Mouse (Mus musculus) adipocyte (in vitro differentiated cells): ENCODE data around the gene Pitx1.

Source experiments
- DNase-seq: peaks from one replicate; pipeline ENCODE4 v3.0.0-alpha.2; 2016; ENCODE audit warnings: low spot score

Gene Pitx1

DNA sequence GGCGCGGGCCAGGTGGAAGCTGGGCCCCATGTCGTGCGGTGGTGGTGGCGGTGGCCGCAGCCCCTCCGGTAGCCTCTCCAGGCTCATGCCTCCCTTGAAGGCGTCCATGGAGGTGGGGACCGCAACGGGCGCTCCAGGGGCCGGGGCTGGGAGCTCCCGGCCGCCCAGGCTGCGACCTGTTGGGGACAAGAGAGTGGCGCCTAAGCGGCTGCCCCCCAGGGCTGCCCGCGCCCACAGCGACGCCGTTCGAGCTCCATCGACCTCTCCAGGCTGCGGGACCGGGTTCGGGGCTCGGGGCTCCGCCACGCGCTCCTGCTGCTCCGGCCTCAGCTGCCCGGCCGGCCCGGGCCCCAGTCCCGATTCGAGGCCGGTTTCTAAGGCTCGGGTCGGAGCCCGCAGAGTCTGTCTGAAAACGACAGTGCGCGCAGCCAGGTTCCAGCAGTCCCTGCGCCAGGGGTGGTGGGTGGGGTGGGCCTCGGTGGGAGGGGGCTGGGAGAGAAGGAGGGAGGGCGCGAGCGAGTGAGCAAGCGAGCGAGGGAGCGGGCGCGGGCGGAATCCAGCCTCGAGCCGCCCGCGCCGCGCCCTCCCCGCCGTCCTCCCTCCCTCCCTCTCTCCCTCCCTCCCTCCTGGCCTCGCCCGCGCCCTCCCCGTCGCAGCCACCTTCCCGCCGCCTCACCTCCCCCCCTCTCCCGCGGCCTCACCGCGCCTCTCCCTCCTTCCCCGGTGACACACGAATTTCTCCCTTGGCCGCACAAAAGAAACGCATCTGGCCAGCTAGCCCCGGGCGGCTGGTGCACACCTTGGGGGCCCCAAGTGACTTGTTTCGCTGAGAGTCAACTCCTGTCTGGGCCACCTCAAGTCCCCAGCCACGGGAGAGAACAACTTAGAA lies 4.9 kb downstream of the Pitx1 start:
- DNase-seq = no peak

DNA sequence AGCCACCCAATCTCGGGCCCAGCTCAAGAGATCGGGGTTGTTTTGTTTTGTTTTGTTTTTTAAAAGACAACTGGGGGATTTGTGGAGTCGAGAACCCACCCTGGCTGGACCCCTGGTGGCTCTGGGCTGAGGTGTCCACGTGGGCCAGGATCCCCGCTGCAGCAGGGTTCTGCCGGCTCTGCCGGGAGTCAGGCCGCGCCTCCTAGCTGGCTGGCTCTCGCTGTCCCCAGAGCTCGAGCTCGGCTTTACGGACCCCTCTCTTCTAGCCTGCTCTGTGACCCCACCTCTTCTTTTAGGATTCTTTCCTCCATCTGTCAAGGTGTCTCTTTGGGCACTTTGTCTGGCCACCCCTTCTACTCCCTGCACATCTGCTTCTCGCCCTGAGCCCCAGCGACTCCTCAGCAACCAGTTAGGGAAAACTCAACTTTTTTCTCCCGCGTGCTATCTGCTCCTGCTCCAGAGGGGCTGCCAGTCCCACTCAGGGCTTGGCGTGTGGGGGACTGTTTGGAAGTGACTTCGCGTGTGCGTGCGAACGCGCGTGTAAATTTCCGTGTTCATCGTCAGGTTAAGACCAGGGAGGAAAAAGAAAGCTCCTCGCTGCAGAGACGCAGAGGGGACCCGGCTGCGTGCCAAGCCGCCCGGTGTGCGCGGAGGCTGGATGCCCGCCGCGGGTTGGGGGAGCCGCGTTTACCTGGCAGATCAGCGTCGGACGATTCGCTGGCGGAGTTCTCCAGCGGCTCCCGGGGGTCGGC lies 5.7 kb downstream of the Pitx1 start:
- DNase-seq = no peak

DNA sequence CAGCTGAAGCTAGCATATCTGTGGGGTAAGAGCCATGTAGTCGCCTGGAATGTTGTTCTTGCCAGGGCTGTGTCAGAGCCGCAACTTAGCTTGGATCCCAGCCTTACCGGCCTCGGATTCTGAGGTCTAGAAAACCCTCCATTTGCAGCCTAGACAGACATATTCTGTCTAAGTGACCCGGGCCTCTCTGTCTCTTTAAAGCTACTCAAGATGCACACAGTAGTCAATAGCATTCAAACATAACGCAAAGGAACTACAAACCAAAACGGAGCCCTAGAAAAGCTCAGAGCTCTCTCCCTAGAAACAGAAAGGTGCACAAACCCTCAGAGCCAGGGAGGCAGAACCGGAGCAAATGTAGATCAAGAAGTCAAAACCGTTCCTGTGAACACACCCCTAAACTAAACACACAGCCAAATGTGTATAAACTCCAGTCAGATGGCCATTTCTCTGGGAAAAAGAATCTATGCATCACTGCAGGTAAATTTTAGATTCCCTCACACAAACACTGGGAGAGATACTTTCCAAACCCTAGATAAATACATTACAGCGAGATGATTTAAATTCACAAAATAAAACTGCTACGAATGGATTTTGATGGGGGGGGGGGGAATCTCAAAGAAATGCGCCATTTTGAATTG lies 6.9 kb downstream of the Pitx1 start:
- DNase-seq = no peak

GRCm38 (mm10) chr13:55828141-55829017 lies 7.6 kb downstream of the Pitx1 start:
- no peak for DNase-seq

GRCm38 (mm10) chr13:55827679-55828140 lies 8.3 kb downstream of the Pitx1 start:
- DNase-seq = no peak

DNA sequence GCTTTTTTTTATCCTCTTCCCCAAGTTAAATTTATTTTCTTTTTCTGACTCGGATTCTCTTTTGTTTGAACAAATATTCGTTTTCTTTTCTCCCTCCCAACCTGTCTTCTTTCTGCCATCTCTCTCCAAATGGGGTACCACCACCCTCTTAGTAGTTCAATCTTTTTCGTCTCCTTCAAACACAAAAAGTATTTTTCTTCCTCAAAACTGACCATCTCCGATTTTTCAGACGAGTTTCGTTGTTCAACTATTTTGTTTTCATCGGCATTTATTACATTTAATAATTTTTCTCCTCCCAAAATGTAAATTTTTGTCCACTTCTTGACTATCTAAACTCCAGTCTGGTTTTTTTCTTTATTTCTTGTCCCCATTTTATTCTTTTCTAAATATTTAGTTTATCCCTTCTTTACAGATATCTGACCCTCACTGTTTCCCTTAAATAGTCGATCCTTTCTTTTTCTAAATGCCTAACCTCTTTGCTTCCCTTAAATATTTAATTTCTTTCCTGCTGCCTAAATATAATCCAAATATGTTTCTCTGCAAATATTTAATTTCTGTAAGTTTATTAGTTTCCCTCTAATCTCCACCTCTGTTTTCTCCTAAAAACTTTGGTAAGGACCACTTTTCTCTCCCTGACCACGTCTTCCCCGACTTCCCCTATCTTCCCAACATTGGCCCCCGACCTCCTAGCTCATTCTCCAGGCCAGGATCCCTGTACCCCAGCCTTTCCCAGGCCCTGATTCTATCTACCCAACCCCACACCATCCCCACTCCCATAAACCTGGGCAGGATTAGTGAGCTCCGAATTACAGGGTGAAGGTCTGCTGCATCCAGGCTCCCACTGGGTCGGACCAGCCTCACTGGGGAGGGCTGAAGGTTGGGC lies 9.0 kb downstream of the Pitx1 start:
- no peak for DNase-seq

DNA sequence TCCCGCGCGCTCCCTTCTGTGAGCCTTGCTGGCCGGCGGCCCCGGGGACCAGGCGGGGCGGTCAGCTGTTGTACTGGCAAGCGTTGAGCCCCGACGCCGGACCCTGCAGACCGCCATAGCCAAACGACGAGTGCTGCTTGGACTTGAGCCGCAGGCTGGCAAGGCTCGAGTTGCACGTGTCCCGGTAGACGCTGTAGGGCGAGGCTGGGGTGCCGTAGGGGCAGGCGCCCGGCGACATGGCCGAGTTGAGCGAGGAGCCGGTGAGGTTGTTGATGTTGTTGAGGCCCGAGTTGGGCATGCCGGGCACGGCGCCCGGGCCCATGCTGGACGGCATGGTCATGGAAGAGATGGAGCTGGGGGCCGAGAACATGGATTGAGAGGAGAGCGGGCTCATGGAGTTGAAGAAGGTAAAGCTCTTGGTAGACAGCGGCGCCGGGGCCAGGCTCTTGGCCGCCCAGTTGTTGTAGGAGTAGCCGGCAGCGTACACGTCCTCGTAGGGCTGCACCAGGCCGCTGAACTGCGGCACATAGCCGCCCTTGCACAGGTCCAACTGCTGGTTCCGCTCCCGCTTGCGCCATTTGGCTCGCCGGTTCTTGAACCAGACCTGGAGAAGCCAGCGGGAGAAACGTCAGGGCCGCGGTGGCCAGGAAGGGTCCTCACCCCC lies 9.9 kb downstream of the Pitx1 start:
- DNase-seq = no peak

GRCm38 (mm10) chr13:55825245-55825681 lies 10.7 kb downstream of the Pitx1 start:
- no peak for DNase-seq

DNA sequence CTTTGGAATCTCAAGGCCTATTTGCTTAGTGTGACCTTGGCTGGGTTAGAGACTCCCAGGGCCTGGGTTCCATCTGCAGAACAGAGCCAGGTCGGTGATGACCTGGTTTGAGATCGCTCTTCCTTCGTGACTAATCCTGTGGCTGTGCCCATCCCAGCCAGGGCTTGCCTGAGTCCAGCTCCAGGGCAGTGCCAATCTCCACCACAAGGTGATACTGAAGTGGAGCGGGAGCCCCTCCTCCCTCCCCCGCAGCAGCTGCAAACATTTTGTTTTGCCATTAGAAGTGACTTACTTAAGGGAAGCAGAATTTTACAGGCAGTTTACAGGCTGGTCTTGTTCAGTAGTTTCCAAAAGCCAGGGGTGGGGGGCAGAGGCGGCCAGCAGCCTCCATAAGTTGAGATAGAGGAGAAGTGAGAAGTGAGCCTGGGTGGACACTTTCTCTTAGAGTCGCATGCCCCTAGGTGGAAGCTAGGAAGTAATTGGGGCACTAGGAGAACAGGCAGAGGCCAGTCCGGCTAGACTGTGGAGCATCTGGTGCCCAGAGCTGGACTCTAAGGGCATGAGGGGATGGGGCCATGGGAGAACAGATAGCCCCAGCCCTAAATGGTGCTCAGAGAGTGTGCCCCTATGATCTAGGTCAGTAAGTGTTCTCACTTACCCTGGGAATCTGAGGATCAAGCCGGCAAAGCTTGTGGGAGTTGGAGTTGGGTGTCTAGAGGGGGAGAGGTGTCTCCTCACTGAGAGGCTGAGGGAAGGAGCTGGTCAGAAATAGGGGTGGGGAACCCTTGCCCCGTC lies 11.6 kb downstream of the Pitx1 start:
- no peak for DNase-seq

DNA sequence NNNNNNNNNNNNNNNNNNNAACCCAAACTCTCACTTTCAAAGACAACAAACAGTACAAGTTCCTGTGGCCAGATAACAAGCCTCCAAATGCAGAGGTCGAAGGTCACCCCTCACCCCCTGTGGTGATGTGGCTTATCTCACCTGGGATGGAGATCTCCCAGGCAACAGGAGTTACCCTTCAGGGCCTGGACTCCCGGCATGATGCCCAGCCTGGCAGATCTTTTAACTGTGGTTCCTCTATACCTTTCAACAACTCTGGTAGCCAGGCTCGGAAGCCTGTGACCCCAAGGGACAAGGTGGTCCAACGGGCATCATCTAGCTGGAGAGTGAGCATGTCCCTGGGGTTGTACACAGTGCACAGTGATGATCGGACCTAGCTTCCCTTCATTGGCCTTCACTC lies 13.5 kb downstream of the Pitx1 start:
- no peak for DNase-seq

- DNase-seq = no peak
These were observed 21.2 kb downstream of the Pitx1 start for GRCm38 (mm10) chr13:55814834-55815233.

- peak; percentile 7 for DNase-seq
These were observed 22.4 kb downstream of the Pitx1 start for GRCm38 (mm10) chr13:55813490-55814016.

GRCm38 (mm10) chr13:55810947-55811346 lies 25.0 kb downstream of the Pitx1 start:
- DNase-seq = peak; percentile 78

DNA sequence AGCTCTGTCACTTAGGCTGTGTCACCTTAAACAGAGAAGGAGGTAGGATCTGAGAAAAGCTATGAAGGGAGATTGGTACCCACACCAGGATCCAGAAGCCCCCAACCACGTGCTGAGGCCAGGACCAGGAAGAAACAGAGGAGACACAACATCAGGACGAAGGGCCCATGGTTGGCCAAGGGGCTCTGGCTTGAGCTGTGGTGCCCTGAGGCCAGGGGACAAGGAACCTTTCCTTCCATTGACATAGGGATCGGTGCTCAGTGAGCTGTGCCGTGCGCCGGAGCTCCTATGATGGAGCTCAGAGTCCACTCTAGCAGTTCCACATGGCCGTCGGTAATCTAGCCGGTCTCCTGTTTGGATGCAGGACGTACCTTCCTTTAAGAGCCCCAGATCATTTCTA lies 26.3 kb downstream of the Pitx1 start:
- no peak for DNase-seq

DNA sequence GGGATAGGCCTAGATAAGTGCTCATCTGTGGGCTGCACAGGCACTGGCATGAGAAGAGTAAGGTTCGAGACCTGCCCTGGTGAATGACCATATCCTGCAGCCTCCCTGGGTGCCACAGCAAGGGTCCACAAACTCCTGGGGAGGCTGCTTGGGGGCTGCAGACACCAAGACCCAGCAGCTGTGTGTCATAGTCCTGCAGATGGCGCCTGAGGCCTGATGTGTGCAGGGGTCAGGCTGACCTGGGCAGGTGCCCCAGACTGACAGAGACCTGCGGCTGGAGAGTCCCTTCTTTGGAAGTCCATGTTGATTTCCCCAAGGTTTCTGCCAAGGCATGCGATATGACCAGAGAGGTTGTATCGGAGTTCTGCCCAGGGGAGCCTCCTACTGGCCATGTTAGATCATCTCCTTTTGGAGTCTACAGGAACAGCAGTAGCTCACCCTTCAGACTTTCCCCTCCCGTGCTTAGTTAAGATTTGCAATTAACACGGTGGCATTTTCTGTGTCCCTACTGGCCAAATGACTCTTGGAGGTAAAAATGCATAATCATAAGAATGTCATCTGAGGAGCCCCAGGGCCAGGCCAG lies 26.9 kb downstream of the Pitx1 start:
- DNase-seq = peak; percentile 26

- no peak for DNase-seq
These were observed 32.0 kb downstream of the Pitx1 start for GRCm38 (mm10) chr13:55803973-55804372.

- peak; percentile 71 for DNase-seq
These were observed 34.7 kb downstream of the Pitx1 start for GRCm38 (mm10) chr13:55801246-55801645.

DNA sequence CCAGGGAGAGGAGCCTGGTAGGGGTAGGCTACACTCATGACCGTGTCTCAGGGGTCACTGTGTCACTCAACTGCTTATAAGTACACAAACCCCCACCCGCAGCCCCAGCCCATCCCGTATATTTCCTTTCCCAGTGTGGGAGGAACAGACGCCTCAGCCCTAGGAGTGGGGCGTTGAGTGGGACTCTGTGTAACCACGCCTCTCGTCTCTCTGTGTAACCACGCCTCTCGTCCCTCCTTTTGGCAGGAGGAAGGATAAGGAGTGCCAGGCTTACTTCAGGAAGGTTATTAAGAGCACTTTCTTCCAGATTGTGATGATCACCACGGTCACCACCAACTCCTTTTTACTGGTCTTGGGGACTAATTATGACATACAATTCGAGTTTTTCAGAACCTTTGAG lies 49.9 kb downstream of the Pitx1 start:
- no peak for DNase-seq

GRCm38 (mm10) chr13:55784268-55784667 lies 51.7 kb downstream of the Pitx1 start, which contains the start of gene Catsper3:
TSS of gene Catsper3 (plus strand) at chr13:55784568.
- no peak for DNase-seq
